Mouse (Mus musculus): Measurements from ENCODE around the gene Adgrb2.
A peak's percentile ranks its signal among the peaks of the same experiment; 100 is the strongest.

Adgrb2 gene

DNA sequence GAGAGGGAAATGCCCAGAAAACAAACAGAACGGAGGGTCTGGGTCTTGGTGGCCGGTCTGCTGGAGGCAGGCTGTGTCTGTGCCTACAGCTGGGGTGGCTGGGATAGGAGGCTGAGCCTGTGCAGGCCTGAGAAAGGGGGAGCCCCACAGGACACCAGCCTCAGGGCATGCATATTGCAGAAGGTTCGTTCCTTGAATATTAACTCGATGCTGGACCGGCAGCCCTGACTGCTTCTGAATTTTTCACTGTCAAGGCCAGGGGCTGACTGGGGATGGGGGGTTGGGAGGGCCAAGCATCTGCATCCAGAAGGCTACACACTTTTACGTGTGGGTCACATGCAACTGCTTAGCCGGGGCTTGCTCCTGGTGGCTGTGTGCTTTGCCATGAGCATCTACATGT is 48.8 kb downstream of the Adgrb2 start:
- no peak for DNase-seq

DNA sequence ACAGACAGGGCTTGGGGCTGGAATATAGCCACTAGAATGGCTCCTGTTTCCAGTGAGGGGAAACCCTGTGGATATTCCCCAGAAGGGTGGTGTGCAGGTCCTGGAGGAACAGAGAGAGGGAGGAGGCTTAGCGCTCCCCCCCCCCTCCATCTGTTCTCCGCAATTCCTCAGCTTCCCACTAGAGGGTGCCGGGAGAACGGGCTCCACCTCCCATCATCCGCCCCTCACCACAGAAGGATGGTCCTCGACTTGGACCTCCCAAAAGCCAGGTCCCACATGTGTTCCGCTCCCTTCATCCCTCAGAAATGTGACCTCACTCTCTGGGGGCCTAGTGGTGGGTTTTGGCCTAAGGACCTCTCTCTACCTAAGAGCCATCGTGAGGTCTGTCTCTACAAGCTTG is 51.4 kb downstream of the Adgrb2 start:
- peak; percentile 78 to 81 for DNase-seq

DNA sequence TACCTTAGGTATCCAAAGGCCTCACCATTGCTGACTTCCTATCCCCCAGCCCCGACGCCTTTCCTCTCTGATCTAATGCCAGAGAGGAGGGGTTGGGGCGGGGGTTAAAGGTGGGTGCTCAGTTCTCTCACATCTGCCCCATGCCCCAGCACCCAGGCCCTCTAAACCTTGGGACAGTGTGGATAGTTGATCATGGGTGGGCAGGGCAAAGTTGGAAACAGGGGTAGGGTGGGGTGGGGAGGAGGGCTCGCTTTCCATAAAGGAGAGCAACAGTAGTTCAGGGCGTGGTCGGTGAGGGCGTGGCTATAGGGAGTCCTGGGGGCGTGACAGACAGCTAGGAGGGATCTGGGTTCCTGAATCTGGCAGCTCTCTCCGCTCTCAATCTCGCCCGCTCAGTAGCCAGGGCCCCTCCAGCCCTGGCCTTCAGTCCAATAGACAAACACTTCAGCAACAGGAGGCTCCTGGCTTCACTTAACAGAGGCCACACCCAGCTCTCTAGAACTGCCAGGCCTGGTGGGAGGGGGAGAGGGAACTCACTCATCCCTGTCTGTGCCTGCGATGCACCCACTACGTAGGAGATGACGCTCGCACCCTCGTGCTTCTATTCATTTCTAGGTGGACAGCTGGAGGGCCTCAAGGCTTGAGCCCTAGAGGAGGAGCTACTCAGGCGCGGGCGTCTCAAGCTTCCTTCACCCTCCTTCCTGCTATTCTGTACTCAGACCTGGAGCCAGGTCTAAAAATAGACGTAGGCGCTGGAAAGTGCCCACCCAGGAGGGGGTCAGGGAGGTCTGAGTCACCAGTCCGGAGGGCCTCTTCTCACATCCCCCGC is 52.1 kb downstream of the Adgrb2 start:
- DNase-seq, result peak; percentile 69 to 75

DNA sequence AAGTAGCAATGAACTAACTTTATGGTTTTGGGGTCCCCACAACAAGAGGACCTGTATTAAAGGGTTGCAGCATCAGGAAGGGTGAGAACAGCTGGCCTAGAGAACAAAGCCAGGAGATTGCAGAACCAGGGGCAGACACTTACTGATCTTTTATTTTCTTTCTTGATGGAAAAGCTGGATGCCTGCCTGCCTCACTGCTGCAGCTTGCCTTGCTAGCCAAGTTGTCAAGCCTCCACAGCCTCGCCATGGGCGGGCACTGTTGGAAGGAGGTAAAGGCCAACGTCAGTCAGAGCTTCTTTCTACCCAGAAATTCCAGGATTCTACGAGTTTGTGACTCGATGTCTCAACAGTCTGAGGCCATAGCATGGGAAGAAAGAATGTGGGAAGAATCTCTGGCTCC is 54.7 kb downstream of the Adgrb2 start:
- no peak for DNase-seq

DNA sequence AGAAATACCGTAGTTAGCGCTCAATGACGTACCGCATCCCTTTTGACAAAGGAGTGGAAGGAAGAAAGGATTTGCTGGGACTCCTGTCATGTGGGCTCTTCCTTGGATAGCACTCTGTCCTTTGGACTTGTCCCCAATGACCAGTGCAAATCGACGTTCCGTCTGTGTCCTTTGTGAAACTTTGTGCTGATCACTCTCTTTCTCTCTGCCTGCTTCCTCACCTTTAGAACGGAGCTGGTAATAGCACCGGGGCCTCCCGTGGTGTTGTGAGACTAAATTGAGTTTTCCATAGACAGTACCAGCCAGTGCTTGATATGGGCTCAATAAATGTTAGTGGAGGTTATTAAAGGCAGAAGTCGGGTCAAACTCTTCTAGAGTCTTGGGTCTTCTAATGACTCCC is 56.4 kb downstream of the Adgrb2 start:
- DNase-seq, result no peak

DNA sequence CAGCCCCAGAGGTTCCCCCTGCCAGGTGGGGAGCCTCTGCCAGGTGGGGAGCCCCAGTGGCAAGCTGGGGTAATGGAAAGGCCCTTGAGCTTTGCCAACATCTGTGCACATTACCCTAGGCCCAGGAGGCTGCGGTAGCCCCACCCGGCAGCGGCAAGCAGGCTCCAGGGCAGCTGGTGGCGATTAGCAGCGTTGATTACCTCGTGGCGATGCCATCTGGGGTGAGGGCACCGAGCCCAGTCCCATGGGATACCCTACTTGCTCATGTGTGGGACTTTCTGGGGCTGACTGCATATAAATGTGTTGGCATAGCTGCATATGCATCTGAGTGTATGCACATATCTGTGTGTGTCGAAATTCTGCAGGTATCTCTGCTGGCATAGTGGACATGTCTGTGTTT is 59.5 kb downstream of the Adgrb2 start:
- peak; percentile 48 to 69 for DNase-seq

DNA sequence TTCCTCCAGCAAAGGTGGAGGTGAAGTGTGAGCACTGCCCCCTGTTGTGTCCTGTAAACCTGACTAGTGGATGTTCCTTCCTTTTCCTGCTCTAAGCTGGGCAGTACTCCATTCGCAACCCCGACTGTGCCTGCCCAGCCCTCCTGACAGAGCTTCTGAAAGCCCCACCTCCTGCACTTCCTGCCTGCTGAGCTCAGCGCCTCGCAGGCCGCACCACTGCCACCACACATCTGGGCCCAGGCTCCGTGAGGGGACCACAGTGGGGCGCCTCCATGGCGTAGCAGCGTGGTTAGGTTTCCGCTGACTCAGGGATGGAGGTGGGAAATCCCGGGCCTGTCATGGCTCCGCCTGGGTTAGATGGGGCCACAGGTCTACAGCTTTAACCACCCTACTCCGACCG is 60.9 kb downstream of the Adgrb2 start:
- no peak for DNase-seq

DNA sequence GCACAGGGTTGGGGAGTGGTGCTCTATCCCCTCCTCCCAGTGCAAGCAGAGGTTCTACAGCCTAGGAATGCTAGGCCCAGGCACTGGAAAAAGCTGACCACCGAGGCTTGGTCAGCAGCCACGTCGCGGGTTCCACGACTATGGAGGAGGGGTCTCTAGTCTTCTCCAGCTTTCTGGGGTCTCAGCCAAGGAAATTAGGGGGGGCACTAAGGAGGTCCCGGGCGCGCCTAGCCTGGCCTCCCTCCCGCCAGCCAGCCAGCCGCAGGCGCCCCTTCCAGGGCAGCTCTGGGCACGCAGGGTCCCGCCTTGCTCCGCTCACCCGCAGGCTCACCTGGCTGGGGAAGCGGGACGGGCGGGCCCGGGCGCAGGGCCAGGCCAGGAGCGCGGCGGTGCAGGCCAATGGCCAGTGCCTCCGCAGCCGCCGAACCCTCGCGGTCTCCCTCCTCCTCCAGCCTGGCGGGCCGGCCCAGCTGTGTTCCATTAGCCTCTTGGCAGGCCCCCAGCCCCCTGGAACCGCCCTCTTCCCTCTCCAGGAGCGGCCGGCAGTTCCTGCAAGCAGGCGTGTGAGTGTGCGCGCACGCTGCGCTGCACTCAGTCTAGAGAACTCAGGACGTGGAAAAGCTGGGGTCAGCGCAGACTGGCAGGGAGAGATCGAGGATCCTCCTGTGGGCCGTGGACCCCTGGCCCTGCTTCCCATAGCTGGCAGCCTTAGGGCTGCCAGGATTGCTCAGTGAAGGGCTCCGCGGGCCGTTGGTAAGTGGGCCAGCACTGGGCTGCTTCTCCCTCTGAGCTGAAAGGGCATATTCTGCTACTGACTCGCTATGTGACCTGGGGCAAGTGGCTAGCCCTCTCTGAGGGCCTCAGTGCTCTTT is 62.9 kb downstream of the Adgrb2 start, which contains the start of gene Col16a1:
TSS of gene Col16a1 (plus strand) at position 510 of the 872 bp plus-strand sequence.
- DNase-seq, result peak; percentile 64 to 77

DNA sequence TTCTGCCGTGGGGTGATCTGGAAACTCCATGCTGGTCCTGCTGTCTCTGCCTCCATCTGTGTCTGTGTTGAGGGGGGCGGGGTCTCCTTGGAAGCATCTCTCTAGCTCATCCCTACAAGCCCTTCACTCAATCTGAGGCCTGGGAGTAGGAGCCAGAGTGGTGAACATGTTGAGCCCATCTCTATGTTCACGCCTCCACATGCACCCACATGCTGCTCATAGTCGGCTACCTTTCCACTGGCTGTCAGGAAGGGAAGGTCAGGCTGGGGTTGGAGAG is 63.5 kb downstream of the Adgrb2 start:
- no peak for DNase-seq

DNA sequence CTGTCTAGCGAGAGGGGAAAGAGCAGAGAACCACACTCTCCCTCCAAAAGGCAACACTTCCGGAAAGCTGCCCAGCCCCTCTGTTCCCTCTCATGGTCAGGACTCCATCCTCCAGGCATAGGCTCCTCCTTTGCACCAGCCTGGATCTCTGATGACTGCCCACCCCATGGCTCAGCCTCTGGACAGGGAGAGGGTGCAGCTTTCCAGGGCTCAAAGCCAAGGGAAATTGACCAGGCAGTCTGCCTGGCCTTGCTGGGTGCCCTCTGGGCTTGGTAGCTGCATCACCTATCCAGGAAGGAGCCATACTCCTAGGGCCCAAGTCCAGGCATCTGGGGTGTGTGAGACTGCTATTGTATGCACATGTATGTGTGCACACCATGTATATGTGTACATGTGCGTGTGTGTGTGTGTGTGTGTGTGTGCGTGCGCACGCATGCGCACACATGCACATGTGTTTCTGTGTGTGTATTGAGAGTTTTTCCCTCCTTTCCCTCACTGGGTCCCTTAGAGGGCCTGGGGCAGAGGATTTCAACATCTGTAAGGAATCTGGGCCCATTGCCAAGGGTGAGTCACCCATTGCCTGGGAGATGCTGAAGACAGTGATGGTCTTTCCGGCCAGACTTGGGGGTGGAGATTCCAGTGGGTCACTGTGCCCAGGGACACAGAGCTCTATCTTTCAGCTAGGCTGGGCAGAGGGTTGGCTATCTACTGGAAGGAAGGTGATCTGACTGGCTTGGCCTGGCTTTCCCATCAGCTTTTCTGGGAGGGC is 65.6 kb downstream of the Adgrb2 start:
- DNase-seq, result peak in 1 of 2 experiments; percentile 29

DNA sequence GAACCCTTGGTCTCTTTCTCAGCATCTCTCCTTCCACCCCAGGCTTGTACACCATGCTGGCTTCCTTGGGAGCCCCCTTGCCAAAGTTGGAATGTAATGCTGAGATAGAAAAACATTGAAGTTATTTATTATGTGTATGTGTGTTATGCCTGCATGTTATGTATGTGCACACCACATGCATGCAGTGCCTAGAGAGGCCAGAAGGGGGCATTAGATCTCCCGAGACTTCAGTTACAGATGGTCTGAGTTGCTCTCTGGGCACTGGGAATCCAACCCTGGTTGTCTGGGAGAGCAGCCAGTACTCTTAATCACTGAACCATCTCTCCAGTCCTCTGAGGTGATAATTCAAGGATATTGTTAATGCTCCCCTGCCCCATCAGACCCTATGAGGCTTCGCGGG is 67.6 kb downstream of the Adgrb2 start:
- no peak for DNase-seq

DNA sequence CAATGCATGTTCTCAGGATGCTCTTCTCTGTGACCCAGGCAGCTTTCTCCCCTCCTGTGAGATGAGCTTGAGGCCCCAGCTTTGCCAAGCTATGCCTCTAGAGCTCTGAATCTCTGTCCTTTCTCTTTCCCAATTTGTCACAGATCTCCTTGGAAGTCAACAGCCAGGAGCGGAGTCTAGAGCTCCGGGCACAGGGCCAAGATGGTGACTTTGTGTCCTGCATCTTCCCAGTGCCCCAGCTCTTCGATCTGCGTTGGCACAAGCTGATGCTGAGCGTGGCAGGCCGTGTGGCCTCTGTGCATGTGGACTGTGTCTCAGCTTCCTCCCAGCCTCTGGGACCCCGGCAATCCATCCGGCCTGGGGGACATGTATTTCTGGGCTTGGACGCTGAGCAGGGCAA is 68.4 kb downstream of the Adgrb2 start:
- peak in 1 of 2 experiments; percentile 58 for DNase-seq

DNA sequence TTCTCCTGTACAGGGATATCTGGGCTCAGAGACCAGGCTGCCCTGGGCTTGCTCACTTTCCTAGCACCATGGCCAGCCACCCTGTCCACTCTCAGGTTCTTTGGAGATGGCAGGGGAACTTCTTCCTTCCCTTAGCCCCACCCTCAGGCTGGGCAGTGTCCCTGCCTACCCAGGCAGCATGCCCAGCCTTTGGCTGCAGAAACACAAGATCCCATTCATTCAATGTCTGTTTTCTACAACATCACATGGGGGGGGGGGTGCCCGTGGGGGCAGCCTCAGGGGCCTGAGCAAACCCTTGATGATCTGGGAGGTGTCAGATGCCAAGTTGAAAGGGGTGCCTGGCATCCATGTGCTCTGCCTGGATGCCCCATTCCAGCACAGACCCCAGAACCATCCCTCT is 70.1 kb downstream of the Adgrb2 start:
- DNase-seq, result no peak

DNA sequence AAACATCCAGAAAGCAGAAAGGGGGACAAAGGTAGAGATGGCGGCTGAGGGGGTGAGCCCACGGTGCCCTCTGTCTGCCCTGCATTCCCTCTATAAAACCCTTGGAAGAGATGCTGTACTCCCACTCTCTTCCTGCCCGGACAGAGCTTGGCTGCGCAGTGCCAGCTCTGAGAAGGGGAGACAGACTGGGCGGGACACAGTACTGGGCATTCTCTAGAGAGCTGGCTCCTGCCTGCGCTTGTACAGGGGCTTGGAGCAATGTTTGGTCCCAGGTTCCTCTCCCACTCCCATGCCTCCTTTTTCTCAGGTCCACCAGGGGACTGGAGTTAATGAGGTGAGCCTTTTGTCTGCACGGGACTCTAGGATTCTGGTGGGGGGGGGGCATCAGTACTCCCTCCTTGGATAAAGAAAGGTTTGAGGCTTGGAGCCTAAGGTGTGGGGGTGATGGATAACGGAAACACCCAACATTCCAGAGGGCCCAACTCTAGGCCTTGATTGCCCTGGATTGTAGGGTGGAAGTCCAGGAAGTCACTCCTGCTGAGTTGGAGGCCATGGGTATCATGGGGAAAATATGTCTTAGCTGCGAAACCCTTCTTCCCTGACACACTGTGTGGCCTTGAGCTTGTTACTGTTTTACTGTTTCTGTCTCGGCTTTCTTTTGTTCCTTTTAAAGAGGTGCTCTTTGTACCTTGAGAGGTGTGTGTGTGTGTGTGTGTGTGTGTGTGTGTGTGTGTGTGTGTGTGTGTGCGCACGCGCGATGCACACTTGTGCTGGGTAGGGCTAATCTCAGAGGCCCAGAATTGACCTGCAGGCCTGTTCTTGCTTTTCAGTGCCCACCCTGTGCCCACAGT is 70.7 kb downstream of the Adgrb2 start:
- no peak for DNase-seq

DNA sequence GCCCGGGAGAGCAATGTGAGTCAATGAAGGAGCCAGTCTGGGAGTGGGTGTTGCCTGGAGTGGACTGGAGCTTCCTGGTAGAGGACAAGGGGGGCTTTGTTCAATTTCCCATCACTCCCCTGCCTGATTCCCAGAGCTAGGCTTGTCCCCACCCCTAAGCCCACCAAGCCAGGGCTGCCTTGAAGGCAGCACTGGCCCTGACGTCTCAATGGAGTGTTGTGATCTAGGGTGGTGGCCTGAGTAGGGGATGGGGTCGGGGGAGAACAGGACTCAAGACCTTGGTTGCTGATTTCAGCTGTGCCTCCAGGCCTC is 71.3 kb downstream of the Adgrb2 start:
- no peak for DNase-seq

DNA sequence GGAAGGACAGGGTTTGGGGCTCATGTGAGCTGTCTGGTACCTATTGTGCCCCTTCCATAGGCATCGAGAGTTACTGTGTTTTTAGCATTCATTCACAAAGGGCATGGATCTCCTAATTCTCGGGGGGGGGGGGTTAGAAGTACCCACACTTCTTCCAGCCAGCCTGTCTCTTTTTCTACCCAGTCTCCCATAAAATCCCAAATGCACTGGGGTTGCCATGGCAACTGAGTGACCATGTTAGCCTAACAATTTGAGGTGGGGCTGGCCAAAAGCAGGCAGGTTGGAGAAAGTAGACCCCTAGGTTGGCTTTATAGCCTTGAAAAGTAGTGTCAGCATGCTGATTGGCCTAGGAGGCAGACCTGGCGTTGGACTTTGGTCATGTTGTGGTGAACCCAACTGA is 71.8 kb downstream of the Adgrb2 start:
- no peak for DNase-seq

DNA sequence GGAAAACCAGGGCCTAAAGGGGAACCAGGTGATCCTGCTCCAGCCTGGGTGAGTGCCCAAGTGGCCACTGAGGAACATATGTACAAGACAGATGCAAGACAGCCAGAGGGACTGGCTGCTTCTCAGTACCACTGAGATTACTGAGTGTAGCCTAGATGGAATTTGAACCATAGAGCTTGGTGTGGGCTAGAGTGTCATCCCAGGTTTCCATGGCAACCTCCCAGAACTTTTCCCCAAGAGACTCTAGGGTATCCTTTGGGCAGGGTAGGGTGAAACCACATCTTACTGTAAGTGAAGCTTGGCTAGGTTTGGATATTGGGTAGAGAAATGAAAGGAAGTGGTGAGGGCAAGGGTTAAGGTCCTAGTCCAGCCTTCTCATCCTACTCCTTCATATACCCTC is 76.3 kb downstream of the Adgrb2 start:
- no peak for DNase-seq

DNA sequence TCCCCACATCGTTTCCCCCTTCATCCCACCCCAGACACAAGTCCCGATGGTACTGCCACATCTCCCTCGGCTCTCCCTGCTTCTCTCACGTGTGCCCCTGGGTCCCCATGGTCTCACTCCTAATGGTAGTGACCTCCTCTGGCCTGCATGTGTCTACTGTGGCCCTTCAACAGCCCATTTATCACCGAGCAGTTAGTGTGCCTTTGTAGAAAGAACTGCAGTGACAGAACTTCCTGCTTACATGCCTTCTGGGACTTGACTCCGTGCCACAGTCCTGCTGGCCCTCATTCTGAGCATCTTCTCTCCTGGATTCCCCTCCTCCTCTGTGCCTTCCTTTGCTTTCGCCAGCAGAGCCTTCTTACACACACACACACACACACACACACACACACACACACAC is 78.5 kb downstream of the Adgrb2 start:
- DNase-seq, result peak; percentile 29 to 53

DNA sequence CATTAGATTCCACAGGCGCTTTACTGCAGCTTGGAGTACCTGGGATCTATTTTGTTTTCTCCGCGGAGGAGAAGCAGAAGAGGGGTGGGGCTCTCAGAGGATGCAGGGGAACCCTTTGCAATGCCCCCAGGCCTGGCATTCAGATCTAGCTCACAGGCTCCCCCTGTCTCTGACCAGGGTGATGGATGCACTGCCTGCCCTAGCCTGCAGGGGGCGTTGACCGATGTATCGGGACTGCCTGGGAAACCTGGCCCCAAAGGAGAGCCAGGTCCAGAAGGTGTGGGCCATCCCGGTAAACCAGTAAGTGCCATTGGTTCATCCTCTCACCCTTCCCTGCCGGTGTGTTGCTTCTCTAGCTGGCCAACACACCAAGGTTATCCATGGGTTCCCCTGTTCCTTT is 82.1 kb downstream of the Adgrb2 start:
- DNase-seq, result peak; percentile 48 to 66

DNA sequence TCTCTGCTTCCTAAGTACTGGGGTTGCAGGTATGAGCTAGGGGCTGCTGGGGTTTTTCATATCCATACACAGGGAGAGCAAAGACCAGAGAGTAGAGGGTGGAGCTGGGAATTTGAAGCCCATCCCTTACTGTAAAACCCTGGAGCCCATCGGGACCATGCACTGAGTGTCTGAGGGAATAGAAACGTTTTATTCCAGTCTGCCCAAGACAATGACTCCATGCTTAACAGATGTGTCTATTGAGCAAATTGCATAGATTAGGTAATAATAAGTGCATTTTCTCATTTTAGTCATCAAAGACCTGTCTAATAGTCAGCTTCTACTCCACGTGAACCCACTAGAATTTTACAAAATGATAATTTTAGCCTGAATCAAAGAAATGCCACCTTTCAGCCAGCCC is 85.9 kb downstream of the Adgrb2 start:
- DNase-seq, result no peak

DNA sequence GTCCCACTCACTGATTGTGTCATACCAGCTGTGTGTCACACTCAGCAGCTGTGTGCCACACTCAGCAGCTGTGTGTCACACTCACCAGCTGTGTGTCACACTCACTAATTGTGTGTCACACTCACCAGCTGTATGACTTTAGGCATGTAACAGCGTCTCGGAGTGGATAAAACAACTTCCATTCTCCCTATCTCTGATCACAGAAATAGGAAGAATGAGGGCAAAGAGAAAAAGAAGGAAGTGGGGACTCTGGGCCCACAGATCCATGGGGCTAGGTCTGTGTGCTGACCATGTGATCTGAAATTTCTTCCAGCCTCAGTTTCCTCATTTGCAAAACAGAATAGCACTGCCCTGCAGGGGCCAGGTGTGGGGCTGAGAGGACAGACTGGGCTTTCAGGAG is 87.1 kb downstream of the Adgrb2 start:
- no peak for DNase-seq
